Mouse (Mus musculus) mouse embryonic stem cell (cell line): ENCODE data around the gene Dync1li1.
"Not testable (repeated sequence)": the region's sequence is repeated elsewhere in the genome, so short reads cannot be mapped to it uniquely, and the experiment has no call there.

ENCODE experiments used
- in situ Hi-C, 2 experiments: fragments of 300-500 bp; cut with MboI; formaldehyde crosslinking; loops; 1 replicate in 1 of 2; 3 replicates in 1 of 2; pipeline ENCODE4 v1.14.3; 2019 to 2020; ENCODE audit warnings: low sequenced_read_pairs in 2 of 2, low pct_unique_long_range_greater_than_20kb in 1 of 2, mixed read lengths in 1 of 2; ENCODE audit not compliant: unreplicated experiment in 1 of 2

Dync1li1 gene

DNA sequence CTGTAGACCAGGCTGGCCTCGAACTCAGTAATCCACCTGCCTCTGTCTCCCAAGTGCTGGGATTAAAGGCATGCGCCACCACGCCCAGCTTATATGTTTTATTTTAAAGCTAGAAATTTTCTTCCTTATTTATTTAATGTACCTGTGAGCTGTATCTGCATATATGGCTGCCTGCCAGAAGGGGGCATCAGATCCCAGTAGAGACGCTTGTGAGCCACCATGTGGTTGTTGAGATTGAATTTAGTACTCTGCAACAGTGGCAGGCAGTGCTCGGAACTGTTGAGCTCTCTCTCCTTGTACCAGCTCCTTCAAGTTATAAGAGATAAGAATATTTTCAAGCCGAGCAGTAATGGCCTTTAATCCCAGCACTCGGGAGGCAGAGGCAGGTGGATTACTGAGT is 21.8 kb downstream of the Dync1li1 start:
- in situ Hi-C loops = no loop called here

- in situ Hi-C loops = no loop called here
Observed at GRCm38 (mm10) chr9:114713481-114713880, 24.9 kb downstream of the Dync1li1 start.

GRCm38 (mm10) chr9:114716677-114717331 is 28.2 kb downstream of the Dync1li1 start:
- in situ Hi-C loops = no loop called here

GRCm38 (mm10) chr9:114727315-114727714 is 38.7 kb downstream of the Dync1li1 start:
- in situ Hi-C loops = no loop called here

DNA sequence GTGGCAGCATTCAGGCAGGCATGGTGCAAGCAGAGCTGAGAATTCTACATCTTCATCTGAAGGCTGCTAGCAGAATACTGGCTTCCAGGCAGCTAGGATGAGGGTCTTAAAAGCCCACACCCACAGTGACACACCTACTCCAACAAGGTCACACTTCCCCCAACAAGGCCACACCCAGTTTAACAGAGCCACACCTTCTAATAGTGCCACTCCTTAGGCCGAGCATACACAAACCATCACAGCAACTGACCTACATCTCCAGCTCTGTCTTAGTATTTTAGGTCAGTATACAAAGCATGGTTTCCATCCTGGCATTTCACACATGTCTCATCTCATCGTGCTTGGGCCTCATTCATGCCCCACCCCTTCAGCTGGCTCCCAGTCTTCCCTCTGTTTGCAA is 39.8 kb downstream of the Dync1li1 start:
- in situ Hi-C loops = not testable (repeated sequence)

GRCm38 (mm10) chr9:114729911-114730805 is 41.6 kb downstream of the Dync1li1 start:
- in situ Hi-C loops = no loop called here

GRCm38 (mm10) chr9:114731011-114731755 is 42.6 kb downstream of the Dync1li1 start, which contains the start of gene Cmtm6:
Gene Cmtm6 (plus strand): TSS chr9:114731116.
- in situ Hi-C loops = no loop called here

DNA sequence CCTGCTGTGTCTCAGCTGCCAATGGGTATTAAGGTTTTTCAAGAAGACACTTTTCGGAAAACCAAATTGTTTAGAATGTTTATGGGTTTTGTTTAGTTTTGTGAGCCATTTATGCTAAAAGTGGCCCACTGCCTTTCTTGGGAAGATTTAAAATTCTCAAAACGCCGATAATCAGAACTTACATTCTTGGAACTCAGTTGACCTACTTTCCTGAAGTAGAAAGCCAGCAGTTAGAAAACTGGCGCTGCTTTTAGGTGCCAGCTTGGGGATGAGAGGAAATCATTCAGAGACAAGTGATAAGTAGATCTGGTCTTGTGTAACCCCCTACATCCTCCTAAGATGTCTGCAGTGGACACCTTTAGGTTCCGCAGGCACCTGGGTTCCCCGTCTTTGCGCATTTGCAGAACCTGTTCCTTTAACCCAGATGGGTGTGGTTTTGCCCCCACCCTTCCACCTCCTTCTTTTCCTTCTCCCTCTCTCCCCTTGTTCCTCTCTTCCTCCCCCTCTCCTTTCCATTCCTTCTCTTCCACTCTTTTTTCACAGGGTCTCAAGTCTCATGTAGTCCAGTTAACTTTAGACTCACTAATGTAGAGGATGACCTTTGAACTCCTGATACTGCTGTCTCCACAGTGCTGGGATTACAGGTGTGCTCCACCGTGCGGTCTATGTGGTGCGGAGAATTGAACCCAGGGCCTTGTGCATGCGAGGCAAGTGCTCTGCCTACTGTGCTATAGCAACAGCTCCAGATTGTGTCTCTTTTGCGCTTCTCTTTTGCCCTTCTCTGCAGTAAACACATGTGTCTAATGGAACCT is 43.5 kb downstream of the Dync1li1 start:
- in situ Hi-C loops = no loop called here

GRCm38 (mm10) chr9:114733238-114733637 is 44.6 kb downstream of the Dync1li1 start:
- in situ Hi-C loops = no loop called here

DNA sequence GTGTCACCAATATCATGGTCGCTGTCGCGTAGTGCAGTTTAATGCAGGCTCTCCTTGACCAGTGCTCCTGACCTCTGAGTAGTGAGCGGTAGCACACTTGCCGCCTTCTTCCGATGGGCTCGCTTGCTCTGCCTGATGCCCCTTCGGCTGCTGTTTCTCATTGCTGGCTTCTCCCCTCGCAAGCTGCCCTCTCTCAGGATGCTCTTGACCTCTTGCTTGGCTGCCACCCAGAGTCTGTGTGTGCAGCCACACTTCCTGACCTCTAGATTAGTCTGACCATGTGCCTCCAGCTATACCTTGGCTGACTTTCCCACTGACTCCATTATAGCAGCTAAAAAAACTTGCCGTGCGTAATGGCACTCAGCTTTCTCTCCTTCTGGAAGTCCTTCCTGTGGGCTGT is 47.9 kb downstream of the Dync1li1 start:
- in situ Hi-C loops = no loop called here

DNA sequence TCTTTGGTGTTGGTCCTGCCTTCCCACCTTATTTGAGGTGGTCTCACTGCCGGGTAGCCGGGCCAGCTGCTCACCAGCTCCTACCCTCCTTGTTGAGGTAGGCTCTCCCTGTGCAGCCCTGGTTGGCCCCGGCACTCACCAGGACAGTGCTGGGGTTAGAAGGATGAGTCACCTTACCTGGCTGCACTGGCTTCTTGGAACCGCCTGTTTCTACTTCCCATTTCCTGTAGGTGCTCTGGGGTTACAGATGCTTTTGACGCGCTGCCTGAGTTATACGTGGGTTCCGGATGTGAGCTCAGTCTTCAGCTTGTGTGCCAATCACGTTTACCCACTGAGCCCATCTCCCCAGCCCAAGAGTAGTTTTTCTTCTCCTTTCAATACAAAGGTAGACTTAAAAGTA is 51.7 kb downstream of the Dync1li1 start:
- in situ Hi-C loops = no loop called here

- in situ Hi-C loops = no loop called here
Observed at GRCm38 (mm10) chr9:114742731-114743130, 54.1 kb downstream of the Dync1li1 start.

- in situ Hi-C loops = loop anchor here in 1 of 2 experiments (5.0 kb wide), 1 partner anchor 98 kb away; no protein-coding TSS in a partner anchor
Observed at GRCm38 (mm10) chr9:114745163-114745562, 56.6 kb downstream of the Dync1li1 start.

DNA sequence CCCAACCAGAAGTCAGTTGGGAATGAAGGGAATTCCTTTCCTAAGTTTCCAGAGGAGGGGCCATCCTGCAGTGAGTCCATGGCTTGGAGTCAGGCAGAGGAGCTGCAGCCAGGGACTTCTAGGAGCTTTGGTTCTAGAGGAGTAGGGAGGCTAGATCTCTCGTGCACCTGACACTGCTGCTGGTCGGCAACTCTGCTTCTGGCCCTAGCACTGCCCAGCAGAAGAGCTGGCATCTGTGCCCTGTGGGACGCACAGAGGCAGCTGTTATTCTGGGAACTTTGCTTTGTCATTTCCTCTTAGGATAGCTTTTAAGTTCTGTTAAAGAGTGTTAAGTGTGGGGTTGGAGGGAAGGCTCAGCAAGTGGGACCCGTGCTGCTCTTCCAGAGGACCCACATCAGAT is 57.1 kb downstream of the Dync1li1 start:
- in situ Hi-C loops = loop anchor here in 1 of 2 experiments (5.0 kb wide), 1 partner anchor 98 kb away; no protein-coding TSS in a partner anchor

GRCm38 (mm10) chr9:114747012-114747411 is 58.4 kb downstream of the Dync1li1 start:
- in situ Hi-C loops = loop anchor here in 1 of 2 experiments (5.0 kb wide), 1 partner anchor 100 kb away; no protein-coding TSS in a partner anchor

GRCm38 (mm10) chr9:114747466-114747865 is 58.9 kb downstream of the Dync1li1 start:
- in situ Hi-C loops = loop anchor here in 1 of 2 experiments (5.0 kb wide), 1 partner anchor 100 kb away; no protein-coding TSS in a partner anchor

DNA sequence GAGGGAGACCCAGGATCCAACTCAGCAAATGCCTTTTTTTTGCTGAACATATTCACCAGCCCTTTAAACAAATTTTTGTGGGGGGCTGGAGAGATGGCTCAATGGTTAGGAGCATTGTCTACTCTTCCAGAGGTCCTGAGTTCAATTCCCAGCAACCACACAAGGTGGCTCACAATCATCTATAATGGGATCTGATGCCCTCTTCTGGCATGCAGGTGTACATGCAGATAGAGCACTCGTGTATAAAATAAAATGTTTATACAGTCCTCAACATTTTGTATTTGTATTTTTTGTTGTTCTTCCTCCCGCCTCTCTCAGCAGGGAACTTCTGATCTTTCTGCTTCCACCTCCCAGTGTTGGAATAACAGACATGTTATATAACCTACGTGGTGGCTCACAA is 63.0 kb downstream of the Dync1li1 start:
- in situ Hi-C loops = no loop called here

DNA sequence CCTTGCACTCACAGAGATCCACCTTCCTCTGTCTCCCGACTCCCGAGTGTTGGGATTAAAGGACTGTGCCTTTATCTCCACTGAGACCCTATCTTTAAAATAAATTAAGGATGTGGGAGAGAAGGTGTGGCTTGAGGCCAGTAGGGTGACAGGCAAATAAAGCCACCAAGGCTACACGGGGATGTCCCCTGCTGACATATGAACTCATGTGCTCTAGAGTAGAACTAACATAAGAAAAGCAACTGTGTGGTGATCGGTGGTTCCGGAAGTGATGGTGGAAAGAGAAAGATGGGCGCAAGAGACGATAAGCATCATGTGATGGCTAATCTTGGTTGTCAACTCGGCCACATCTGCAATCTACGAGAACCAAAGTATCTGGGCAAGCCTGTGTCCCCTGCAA is 63.7 kb downstream of the Dync1li1 start:
- in situ Hi-C loops = no loop called here
